Mouse (Mus musculus) embryo, embryonic 9.5 days (tissue): Measurements from ENCODE around the gene Dcpp2.
"Not testable (repeated sequence)": the region's sequence is repeated elsewhere in the genome, so short reads cannot be mapped to it uniquely, and the experiment has no call there.

Experiments
- DNase-seq: peaks from one replicate; pipeline ENCODE4 v3.0.0-alpha.2; 2017; ENCODE audit errors: extremely low spot score

Dcpp2 gene

DNA sequence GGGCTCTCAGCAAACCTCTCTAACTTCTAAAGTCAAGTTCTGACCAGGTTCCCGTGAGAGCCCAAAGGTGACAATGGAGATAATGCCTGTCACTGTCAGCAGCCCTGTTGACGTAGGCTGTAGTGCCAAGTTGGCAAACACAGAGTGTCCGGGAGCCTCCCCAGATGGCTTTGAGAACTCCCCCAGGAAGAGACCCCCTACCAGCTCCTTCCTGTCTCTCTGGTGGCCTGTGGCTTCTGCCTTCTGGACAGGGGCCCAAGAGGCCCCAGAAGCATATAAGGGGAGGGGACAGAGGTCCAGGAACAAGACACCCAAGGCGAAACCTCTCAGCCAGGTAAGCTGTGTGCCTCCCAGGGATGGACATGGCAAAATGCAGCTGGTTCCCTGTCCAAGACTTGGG lies at the start of gene Dcpp2, which contains the start of gene Dcpp1:
Gene Dcpp2 (plus strand): TSS at position 305 of the 400 bp plus-strand sequence.
Gene Dcpp1 (plus strand): TSS at position 301 of the 400 bp plus-strand sequence.
- DNase-seq: not testable (repeated sequence)

DNA sequence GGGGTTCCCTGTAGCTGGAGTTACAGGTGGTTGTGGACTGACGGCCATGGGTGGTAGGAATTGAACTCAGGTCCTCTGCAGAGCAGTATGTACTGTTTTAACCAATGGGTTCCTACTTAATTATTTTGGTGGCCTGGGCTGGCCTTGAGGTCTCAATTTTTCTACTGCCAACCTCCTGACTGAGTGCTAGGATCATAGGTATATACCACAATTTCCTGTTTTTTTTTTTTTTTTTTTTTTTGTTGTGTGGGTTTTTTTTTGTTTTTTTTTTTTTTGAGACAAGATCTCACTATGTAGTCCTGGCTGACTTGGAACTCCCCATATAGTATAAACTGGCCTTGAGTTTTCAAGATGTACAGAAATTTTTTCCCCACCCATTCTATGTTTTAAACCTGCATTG lies 49.5 kb upstream of the Dcpp2 start:
- no peak for DNase-seq

DNA sequence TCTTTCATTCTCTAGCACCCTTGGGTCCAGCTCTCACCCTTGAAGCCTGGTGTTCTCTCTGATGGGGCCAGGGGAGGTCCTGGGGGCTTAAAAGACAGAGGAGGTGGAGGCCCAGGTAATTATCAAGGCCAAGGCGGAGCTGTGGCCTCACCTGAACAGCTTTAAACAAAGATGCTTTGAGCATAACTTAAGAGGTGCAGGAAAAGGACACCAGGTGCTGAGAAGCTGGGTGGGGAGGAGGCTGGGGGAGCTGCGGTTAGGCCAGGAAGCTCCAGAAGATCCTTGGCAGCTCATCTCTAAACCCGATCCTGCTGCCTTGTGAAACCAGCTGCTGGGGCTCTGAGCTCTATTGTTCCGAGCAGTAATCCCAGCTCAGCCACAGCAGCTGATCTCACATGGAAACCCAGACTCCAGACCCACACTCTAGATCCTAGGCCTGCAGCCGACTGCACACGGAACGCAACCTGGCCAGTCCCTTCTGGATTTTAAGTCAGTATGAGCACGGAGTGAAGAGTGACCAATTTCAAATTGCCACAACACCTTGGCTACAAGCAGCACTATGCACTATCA lies 44.6 kb upstream of the Dcpp2 start, which contains the start of gene Prss33:
Gene Prss33 (minus strand): TSS at position 51 of the 570 bp plus-strand sequence.
- DNase-seq: no peak

DNA sequence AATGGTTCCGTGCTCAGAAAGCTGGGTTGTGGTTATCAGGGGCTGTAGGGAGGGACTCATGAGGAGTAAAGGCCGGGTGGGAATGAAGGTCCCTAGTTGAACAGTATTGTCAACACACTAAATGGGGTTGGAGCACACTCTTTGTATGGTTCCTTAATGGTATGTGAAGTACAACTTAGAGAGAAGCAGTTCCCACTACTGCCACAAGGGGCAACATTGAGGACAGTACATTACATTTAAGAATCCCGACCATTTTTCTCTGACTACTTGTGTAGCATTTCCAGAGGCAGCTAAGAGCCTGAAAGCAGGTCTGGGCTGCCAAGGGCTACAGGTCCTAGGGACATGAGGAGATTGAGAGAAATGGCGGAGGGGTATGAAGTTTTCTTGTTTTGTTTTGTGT lies 39.5 kb upstream of the Dcpp2 start:
- peak; percentile 61 for DNase-seq

DNA sequence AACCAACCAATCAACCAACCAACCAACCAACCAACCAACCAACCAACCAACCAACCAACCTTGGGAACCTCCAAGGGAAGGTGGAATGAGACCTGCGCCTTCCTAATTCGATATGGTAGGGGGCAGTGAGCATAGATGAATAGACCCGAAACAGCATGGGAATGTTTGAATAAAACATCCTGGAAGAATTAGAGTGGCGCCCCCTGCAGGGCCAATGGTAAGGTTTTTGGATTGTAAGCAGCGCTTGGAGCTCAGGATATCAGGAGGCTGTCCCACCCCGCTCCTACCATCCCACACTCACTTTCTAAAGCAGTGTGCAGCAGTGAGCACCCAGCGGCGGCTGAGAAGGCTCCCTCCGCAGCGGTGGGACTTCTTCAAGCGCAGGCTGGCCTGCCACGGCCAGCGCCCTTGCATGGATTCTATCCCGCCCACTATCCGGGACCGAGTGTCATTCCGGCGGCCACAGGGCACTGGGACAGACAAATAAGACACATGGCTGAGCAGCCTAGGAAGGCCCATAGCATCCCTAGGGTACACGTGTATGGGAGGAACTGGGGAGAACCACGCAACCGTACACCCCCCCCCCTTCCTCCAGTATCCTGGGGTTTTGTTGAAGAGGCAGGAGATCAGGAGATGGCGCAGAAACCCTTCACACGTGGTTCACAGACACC lies 37.4 kb upstream of the Dcpp2 start:
- DNase-seq: no peak

DNA sequence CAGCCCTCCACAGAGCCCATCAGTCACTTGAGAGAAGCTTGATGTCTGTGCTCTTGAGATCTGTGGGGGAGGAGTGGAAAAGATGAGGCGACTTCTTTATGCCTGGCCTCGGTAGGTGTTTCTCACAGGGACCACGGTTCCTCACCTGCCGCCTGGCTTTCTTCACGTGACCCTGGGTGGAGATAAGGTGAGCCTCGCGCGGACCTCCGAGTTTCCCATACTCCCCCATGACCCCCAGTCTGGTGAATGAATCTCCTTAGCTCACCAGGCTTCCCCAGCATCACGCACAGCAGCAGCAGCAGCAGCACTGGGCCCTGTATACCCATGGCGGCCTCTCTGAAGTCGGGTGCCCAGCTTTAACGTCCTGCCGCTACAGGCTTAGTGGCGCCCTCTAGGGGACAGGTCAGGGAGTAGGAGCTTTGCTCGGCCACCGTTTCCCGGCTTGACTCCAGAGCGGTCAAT lies 36.8 kb upstream of the Dcpp2 start, which contains the start of the genes Prss32 and Prss41:
Gene Prss32 (plus strand): TSS at position 44 of the 462 bp plus-strand sequence.
Gene Prss41 (minus strand): TSS at position 361 of the 462 bp plus-strand sequence.
- DNase-seq: peak; percentile 62

DNA sequence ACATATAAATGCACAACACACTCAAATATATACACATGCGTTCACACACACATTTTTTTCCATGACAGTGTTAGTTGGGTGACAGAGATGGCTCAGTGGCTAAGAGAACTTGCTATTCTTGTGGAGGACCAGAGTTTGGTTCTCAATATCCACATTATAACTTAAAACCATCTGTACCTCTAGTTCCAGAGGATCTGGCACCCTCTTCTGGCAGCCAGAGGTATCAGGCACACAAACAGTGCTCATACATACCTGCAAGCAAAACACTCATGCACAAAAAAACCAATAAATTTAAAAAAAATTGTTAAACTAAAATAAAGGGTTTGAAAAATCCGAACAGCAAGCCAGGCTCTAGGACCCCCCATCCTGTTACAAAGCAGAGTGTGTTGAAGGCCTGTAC lies 30.7 kb upstream of the Dcpp2 start:
- no peak for DNase-seq

DNA sequence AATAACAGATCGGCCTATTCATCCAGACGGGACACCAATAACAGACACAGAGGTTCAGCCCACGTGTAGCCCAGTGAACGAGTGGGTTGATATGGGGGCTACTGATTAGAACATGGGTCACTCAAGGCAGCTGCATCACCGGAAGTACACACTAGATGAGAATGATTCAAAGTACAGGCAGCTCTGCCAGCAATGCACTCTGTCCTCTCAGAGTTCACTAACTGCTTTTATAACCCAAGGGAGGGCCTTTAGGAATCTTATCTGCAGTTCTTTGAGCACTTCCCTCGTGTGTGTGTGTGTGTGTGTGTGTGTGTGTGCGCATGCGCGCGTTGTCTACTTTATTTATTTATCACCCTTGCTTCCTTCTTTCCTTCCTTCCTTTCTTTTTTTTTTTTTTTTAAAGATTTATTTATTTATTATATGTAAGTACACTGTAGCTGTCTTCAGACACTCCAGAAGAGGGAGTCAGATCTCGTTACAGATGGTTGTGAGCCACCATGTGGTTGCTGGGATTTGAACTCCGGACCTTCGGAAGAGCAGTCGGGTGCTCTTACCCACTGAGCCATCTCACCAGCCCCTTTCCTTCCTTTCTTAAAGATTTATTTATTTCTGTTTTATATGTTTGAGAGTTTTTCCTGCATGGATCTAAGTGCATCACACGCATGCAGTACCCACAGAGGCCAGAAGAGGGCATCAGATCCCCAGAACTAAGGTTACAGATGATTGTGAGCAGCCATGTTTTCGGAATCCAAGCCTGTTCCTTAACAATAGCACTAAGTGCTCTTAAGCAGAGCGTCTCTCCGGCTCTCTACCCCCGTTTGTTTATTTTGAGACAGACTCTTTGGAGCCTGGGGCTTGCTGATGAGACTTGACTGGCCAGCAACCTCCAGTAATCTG lies 29.6 kb upstream of the Dcpp2 start:
- peak; percentile 71 for DNase-seq

DNA sequence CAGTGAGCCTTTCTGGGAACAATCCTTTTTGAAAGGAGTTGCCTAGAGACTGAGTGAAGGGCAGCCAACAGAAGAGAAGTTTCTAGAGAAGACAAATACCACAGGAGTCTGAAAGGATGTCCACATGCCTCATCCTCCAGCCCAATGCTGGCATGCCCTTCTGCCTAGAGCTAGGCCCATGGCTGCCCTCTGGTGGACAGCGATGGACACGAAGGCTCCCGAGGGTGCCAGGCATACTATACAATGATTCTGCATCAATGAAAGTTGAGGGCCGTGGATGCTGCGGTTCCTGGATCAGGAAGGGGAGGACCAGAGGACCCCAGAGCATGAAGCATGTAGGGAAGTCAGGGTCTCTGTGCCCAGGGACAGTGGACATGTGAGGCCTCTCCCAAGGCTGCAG lies 27.4 kb upstream of the Dcpp2 start:
- peak; percentile 51 for DNase-seq

DNA sequence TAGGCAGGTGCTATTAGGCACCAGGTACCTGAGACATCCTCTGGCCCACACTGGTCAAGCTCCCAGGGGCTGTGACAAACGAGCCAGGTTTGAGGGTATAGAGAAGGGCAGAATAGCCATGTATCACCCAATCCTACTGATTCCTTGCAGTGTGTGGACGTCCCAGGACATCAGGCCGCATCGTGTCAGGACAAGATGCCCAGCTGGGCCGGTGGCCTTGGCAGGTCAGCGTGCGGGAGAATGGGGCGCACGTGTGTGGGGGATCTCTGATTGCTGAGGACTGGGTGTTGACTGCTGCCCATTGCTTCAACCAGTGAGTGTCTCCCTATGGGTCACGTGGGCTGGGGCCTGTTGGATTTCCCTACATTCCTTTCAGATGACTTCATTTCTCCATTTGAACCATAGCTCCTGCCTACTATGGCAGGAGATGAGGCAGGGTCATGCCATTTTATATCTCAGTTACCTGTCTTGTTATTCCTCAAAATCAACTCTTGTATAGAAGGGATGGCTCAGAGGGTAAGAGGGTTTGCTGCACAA lies 26.4 kb upstream of the Dcpp2 start:
- no peak for DNase-seq

DNA sequence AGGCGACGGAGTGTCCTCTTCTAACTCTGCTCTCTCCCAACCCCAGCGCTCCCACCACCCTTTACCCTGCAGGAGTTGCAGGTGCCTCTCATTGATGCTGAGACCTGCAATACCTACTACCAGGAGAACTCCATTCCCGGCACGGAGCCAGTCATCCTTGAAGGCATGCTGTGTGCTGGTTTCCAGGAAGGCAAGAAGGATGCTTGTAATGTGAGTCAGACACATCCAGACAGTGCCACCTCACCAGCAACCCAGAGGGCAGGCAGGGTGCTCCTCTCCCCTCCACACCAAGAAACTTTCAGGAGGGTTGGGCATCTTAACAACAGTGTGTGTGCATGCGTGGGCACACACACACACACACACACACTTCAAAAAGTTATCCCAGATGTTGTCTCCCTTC lies 23.5 kb upstream of the Dcpp2 start:
- DNase-seq: no peak

DNA sequence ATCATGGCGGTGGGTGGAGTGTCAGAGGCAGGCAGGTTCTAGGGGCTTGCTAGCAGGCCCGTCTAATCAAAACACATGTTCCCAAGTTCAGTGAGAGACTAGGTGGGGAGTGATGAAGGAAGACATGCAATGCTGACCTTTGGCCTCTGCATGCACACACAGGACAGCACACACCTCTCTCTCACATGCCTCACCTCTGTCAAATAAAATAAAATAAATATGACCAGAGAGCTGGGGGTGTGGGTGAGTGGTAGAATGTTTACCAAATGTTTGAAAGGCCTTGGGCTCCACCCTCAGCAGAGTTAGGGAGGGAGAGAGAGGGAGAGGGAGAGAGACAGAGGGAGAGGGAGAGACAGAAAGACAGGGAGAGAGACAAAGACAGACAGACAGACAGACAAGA lies 22.8 kb upstream of the Dcpp2 start:
- no peak for DNase-seq

DNA sequence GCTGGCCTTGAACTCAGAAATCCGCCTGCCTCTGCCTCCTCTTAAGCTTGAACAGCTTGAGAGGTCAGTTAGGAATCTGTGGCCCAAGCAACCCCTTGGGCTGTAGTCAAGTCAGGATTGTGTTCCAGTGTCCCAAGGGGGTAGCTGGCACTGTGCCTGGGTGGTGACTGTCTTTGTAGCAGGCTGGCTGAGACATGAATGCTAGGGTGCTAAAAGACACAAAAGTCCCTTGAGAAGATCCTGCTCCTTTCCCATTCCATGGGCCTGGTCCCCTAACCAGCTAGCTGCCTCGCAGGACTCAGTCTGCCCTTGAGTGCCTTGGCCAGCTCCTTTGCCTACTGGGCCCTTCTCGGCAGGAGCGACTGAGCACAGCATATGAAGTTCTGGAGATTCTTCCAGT lies 17.8 kb upstream of the Dcpp2 start:
- DNase-seq: no peak

DNA sequence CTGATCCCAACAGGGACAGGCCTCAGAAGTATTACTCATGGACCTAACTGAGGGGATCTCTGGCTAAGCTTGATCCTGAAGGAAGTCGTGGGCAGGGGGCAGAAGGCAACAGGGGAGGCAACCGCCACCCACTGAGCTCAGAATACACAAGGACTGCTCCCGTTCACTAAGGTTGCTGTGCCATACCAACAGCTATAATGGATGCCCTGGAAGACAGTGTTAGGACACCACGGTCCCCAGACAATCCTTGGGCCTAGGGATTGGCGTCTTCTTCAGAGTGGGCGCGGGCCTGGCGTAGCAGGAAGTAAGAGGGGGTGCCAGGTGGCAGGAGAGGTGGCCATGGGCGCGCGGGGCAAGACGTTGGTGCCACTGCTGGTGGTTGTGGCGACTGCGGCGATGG lies 12.9 kb upstream of the Dcpp2 start, which contains the start of gene Prss21:
Gene Prss21 (plus strand): TSS at position 301 of the 400 bp plus-strand sequence.
- DNase-seq: no peak

DNA sequence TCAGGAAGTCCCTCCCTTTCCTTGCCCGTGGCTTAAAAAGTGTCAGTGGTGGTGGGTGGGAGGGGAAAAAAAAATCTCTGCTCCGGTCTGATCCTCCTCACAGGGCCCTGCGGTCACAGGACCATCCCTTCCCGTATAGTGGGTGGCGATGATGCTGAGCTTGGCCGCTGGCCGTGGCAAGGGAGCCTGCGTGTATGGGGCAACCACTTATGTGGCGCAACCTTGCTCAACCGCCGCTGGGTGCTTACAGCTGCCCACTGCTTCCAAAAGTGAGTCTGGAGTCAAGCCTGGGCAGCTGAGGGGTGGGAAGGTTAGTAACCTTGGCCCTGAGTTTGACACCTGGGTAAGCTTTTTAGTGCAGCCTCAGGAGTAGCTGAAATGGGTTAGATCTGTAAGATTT lies 12.2 kb upstream of the Dcpp2 start:
- DNase-seq: no peak

DNA sequence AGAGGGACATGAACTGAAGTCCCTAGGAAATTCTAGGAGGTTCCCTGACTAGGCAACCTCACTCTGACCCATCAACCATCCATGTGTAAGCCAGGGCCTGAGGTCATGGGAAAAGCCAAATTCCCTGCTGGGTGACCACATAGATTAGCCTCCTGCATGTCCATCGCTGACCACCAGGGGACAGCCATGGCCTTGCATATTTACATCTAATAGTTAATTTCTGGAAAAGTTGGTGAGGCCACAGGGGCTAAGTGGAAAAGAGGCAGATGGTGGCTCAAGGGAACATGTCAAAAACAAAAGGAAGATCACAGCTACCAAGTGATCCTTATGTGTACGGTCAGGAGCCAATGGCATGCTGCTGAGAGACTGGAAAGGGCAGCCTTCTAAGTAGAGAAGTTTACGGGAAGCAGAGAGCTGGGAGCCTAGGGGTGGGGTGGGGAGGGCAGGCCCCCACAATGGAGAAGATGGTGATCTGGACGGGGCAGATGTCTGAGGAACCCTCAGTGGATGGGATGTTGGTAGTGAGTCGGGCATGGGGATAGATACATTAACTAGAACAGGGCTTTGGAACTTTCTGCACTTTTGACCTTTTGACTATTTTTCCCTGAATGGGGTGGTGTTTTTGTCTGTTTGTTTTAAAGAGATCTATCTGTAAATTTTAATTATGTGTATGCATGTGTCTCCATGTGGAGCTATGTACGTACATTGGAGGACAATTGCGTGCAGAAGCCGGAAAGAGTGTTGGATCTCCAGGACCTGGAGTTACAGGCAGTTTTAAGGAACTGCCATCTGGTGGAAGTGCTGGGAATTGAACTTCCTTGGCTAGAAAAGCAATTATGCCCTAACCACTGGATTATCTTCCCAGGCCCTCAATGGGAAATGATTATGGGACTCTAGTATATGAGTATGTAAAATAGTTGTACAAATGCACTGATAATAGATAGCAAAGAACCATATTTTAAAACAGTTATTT lies 6.5 kb upstream of the Dcpp2 start:
- peak; percentile 57 for DNase-seq

DNA sequence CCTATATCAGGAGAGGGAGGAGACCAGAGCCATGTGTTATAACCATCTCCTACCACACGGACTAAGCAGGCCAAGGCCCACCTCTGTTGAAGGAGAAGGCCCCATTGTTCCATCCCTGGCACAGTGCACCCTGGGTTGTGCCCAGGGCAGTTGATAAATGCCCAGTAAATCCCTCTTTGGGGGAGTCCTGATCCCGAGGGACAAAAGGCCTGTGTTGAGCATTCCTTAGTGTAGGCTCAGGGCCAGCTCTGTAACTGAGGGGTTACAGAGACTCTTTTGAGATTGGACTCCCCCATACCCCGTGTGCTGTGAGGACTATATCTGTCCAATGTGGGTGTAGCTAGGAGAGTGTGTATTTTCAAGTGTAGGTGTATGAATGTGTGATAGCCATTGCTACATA lies 3.9 kb upstream of the Dcpp2 start:
- DNase-seq: no peak

DNA sequence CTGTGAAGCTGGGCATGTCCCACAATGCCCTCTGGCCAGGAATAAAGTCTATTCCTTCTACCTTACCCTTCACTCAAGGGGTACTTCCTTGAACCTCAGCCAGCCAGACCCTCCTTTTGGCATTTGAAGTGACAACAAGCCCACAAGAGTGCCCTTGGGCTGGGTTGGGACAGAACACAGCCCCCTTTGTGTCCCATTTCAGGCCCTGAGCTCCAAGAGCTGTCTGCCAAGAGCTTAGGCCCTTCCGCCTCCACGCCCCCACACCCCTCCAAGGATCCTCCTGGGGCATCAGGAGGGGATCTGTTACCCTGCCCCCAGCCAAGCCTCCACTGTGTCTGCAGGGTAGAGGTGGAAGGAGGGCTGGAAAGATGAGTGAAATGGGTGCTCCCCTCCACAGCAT lies 3.5 kb upstream of the Dcpp2 start:
- DNase-seq: no peak

DNA sequence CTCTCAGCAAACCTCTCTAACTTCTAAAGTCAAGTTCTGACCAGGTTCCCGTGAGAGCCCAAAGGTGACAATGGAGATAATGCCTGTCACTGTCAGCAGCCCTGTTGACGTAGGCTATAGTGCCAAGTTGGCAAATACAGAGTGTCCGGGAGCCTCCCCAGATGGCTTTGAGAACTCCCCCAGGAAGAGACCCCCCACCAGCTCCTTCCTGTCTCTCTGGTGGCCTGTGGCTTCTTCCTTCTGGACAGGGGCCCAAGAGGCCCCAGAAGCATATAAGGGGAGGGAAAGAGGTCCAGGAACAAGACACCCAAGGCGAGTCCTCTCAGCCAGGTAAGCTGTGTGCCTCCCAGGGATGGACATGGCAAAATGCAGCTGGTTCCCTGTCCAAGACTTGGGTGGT lies 36.5 kb downstream of the Dcpp2 start, which contains the start of gene Dcpp3:
Gene Dcpp3 (plus strand): TSS at position 301 of the 400 bp plus-strand sequence.
- DNase-seq: not testable (repeated sequence)

DNA sequence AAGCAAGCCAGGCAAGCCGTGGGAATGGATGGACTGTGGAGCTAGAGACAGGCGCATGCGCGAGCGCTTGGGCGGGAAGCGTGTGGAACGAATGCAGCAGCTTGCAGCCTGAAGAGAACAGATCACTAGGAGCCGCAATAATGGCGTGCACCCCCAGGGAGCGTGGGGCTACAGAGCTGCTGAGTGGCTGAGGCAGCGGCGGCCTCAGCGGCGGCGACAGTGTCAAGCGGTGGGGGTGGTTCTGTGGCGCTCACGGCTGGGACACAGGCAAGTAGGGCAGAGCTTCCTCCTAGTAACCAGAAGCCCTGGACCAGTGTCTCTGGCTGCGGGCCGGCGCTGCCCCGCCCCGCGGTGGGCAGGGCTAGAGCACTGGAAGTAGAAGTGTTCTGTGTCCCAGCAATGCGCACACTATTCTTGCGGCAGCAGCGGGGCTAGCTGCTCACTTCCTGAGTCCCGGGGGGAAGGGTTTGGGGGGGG lies 43.9 kb downstream of the Dcpp2 start:
- DNase-seq: peak; percentile 95
